Mouse (Mus musculus): ENCODE data around the gene Gnat1.

The Gnat1 gene

GRCm38 (mm10) chr9:107679501-107679900 lies at the start of gene Gnat1:
Gene Gnat1 (minus strand): TSS chr9:107679712.
- no peak for DNase-seq

GRCm38 (mm10) chr9:107728919-107729670 lies 49.6 kb upstream of the Gnat1 start:
- no peak for DNase-seq

- DNase-seq: peak; percentile 32
Measured at GRCm38 (mm10) chr9:107727041-107727440, 47.5 kb upstream of the Gnat1 start.

- DNase-seq: no peak
Measured at GRCm38 (mm10) chr9:107724796-107725195, 45.3 kb upstream of the Gnat1 start.

- peak; percentile 80 for DNase-seq
Measured at GRCm38 (mm10) chr9:107723794-107724531, 44.5 kb upstream of the Gnat1 start.

- peak; percentile 47 for DNase-seq
Measured at GRCm38 (mm10) chr9:107723292-107723691, 43.8 kb upstream of the Gnat1 start.

- DNase-seq: no peak
Measured at GRCm38 (mm10) chr9:107718781-107719540, 39.4 kb upstream of the Gnat1 start.

GRCm38 (mm10) chr9:107716951-107717350 lies 37.4 kb upstream of the Gnat1 start:
- peak; percentile 60 for DNase-seq

- no peak for DNase-seq
Measured at GRCm38 (mm10) chr9:107715632-107716031, 36.1 kb upstream of the Gnat1 start.

- DNase-seq: peak; percentile 80
Measured at GRCm38 (mm10) chr9:107714221-107714952, 34.9 kb upstream of the Gnat1 start.

- DNase-seq: peak; percentile 95
Measured at GRCm38 (mm10) chr9:107709697-107710483, 30.4 kb upstream of the Gnat1 start, which contains the start of gene Sema3f. Gene Sema3f (minus strand): TSS chr9:107710475.

GRCm38 (mm10) chr9:107709096-107709696 lies 29.7 kb upstream of the Gnat1 start:
- DNase-seq: peak; percentile 43

GRCm38 (mm10) chr9:107708439-107709095 lies 29.1 kb upstream of the Gnat1 start:
- peak; percentile 26 for DNase-seq

- DNase-seq: peak; percentile 62
Measured at GRCm38 (mm10) chr9:107707701-107708438, 28.4 kb upstream of the Gnat1 start.

GRCm38 (mm10) chr9:107706781-107707211 lies 27.3 kb upstream of the Gnat1 start:
- peak; percentile 78 for DNase-seq

GRCm38 (mm10) chr9:107703337-107704122 lies 24.0 kb upstream of the Gnat1 start:
- DNase-seq: no peak

GRCm38 (mm10) chr9:107702606-107703185 lies 23.2 kb upstream of the Gnat1 start:
- DNase-seq: no peak

- DNase-seq: no peak
Measured at GRCm38 (mm10) chr9:107701594-107701993, 22.1 kb upstream of the Gnat1 start.

GRCm38 (mm10) chr9:107700114-107700571 lies 20.6 kb upstream of the Gnat1 start:
- peak; percentile 41 for DNase-seq

Measured in embryo, embryonic 11 days (tissue).